Mouse (Mus musculus): ENCODE measurements at regions not wholly inside any gene's neighbourhood (a gene's known extent, or its start where the extent isn't known, plus 50 kb on each side); places are given as distances from the start of the nearest gene placed in this dataset.

- DNase-seq, result no peak
- intact Hi-C loops (cut with DNase I; ENCODE audit: low total_unique reads), result no loop called here
These were observed 67.5 kb downstream of the Sc5d start for GRCm38 (mm10) chr9:42196552-42196951.

DNA sequence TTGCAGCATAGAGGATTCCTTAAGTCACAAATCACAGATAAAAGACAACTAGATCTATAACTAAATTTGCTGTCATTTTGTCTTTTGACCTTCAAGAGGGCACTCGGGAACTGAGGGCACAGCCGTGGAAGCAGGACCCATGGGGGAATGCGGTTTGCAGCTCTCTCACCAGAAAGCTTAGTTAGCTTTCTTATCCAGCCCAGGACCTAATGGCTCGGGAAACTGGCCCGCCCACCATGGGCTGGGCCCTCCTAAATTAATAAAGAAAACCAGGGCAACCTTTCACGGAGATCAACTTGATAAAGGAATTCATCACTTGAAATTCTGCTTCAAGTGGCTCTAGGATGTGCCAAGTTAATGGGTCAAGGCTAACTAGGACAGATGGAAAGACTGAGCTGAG is 67.9 kb downstream of the Sc5d start:
- intact Hi-C loops (cut with DNase I; ENCODE audit: low total_unique reads), result no loop called here
- DNase-seq, result no peak

- intact Hi-C loops (cut with DNase I; ENCODE audit: low total_unique reads), result no loop called here
These were observed 68.4 kb downstream of the Sc5d start for GRCm38 (mm10) chr9:42195651-42196050.

DNA sequence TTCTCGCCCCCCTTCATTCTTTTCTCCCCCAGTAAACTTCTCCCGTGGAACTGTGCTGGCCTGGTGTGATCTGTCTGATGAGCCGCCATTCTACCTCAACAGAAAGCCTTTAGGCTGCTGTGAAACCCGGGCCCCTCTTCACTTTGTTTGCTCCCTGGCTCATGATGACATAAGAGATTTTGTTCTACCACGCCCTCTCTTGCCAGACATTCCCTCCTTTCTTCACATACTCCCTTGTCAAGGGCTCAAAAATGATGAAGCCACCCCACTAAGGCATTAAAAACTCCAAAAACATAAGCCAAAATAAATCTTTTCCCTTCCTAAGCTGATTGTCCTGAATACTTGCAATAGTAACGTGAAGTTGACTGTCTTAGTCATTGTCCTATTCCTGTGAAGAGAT is 69.1 kb downstream of the Sc5d start:
- intact Hi-C loops (cut with DNase I; ENCODE audit: low total_unique reads), result no loop called here
- DNase-seq, result no peak

More at GRCm38 (mm10) chr9:42195651-42196050, 68.4 kb downstream of the Sc5d start:
- no peak for DNase-seq

DNA sequence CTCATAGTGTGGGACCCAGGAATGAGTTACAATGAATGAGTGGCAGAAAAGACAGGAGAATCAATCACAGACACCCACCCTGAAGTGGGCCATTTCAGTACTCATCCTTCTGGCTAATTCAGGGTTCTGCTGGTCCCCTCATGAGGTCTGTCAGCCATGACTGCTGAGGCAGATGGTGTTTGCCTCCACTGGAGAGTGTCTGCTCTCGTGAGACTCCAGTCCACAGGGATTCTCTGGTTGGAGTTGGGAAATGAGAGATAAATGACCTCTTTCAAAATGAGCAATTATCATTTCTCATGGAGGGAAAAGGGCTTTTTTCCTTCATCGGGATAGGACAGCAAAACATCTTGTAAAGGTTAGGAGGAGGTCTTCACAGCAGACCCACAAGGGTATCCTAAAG is 69.9 kb downstream of the Sc5d start:
- intact Hi-C loops (cut with DNase I; ENCODE audit: low total_unique reads), result no loop called here
- DNase-seq, result no peak

DNA sequence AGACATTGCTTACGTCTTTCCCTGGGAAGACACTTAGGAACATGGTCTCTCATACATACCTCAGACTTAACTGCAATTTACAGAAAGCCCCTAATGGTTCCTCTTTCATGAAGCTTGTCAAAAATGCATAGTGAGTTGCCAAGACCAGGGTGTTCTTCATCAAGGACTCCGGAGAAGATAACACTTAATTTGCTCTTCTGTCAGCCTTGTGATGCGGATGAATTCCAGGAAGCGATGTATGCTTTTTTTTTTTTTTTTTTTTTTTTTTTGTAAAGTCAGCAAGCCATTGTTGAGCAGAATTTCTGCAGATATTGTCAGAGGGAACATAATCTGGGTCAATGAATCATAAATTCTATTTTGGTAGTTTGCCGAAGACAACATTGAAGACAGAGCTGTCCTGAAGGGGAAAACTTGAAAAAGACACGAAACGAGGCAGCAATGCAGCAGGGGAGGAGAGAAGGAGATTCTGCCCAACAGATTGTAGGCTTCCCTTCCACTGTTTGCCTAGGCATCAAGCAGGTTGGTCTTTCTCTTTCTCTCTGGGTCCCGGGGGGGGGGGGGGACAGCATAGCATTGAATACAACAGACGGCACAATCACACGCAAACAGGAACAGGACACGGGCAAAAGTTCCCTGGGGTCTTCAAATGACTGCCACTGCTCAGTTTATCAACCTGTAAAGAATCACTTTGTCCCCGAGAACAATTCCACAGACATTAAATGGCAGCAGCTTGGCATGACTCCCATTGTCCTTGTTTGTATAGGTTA is 69.1 kb upstream of the Sorl1 start:
- no peak for DNase-seq
- intact Hi-C loops (cut with DNase I; ENCODE audit: low total_unique reads), result no loop called here

DNA sequence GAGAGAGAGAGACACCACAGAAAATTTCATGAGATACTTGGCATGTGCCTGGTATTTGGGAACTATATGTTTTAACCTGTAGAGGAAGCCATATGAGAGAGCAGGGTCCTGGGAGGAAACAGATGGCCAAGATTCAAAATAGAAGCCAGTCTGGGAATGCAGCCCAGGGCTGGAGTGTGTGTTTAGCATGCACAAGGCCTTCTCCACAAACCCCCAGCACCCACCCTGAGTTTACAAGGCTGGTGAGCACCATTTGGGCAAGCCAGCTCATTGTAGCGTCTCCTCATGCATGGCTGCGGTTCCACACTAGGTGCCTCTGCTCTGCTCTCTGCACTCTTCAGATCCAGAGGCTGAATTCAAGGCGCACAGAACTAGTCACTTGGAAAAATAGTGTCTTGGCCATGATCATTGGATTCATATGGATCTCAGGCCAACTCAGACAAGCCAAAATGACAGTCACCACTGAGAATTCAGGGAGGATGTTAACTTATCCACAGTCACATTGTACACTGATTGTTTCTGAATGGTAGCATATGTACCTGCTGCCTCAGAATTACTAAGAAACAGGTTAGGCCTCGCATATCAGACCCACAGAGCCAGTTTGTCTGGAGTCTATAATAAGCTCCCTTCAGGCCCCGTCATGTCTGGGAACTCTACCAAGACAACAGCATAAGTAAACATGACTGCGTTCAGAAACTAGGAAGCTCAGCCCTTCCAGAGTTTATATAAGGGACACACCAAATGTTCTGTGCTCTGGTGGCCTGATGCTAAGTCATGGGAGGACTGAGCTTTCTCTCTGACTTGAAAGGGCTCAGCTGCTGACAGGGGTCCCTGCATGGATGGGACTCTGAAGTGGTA is 63.5 kb upstream of the Sorl1 start:
- intact Hi-C loops (cut with DNase I; ENCODE audit: low total_unique reads), result no loop called here
- no peak for DNase-seq

DNA sequence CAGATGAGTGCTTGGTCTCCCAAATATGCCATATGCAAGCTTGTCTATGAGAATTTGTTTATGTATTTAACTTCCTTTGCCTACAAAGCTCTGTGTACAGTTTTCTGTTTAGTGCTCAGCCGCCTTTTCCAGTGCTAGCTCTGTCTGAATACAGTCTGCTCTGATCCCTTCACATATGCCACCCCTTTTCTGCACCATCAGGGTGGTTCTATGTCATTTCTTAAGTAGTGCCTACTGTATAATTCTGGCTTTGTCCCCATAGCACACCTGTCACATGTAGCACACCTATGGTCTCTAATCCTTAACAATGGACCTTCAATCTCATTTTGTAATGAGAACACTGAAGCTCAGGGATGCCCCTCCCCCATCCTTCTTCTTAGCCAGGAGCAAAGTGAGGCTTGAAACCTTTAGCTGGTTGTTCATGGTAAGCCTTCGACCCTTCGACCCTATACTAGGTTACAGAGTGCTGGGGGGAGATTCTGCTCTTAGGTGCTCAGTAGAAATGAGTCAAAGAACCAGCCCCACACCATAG is 60.1 kb upstream of the Sorl1 start:
- intact Hi-C loops (cut with DNase I; ENCODE audit: low total_unique reads), result no loop called here

GRCm38 (mm10) chr9:42183448-42183847 is 59.4 kb upstream of the Sorl1 start:
- intact Hi-C loops (cut with DNase I; ENCODE audit: low total_unique reads), result no loop called here

More for the DNA sequence above, 60.1 kb upstream of the Sorl1 start:
- no peak for DNase-seq

DNA sequence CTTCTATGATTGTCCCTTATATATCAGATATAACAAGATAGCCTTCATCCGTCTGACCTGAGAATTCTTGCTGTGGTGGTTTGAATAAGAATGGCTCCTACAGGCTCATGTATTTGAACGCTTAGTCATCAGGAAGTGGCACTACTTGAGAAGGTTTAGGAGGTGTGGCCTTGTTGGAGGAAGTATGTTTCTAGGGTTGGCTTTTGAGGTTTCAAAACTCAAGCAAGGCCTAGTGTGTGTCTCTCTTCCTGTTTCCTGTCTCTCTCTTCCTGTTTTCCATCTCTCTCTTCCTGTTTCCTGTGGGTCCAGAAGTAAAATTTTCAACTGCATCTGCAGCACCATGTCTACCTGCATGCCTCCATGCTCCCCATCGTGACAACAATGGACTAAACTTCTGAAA is 58.3 kb upstream of the Sorl1 start:
- intact Hi-C loops (cut with DNase I; ENCODE audit: low total_unique reads), result no loop called here
- no peak for DNase-seq

More at GRCm38 (mm10) chr9:42183448-42183847, 59.4 kb upstream of the Sorl1 start:
- DNase-seq, result peak; percentile 58

DNA sequence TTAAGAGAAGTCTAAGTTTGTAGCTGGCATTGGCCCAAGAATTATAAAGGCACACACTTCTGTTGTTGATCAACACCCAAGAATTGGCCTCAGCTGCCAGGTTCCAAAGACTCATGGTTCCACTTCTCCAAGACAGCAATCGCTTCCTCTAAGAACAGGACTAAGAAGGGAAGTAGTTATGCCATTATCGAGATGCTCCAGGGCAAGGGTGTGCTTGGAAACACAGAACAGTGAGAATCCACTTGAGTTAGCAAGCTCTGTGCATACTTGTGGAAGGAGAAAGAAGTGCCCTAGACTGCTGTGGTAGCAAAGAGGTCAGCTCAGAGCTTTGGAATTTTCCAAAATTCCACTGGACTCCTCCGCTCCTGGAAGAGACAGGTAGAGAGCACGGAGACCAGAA is 56.1 kb upstream of the Sorl1 start:
- intact Hi-C loops (cut with DNase I; ENCODE audit: low total_unique reads), result no loop called here
- no peak for DNase-seq

- intact Hi-C loops (cut with DNase I; ENCODE audit: low total_unique reads), result no loop called here
- DNase-seq, result no peak
These were observed 54.8 kb upstream of the Sorl1 start for GRCm38 (mm10) chr9:42178759-42179377.

DNA sequence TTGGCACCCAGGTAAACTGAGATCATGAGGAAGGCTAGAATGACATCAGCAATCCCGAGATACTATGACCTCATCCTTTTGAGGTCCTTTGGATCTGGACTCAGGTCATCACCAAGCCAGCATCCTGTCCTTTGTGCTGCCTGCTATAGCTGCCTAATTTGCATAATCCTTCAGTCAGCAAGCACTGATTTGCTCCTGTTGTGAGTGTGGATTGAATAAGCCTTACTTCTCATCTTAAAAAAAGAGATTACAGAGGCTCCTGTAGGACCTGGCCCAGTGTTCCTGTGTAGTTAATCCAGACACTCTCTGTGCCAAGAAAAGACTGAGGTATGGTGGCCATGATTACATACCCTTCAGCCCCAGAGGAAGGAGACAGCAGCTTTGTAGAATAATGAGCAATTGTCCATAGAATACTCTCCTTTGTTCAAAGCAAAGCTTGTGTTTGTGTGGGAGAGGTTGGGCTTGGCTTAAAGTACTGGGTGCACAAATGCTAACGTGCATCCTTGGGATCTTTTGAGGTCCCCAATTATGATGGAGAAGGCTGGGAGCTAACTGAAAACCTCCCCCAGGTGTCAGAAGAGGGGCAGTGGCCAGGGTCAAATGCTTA is 50.4 kb upstream of the Sorl1 start:
- intact Hi-C loops (cut with DNase I; ENCODE audit: low total_unique reads), result no loop called here
- DNase-seq, result no peak

Measured in gastrocnemius, postnatal 14 days (tissue).